Mouse (Mus musculus): ENCODE measurements at regions not wholly inside any gene's neighbourhood (a gene's known extent, or its start where the extent isn't known, plus 50 kb on each side); places are given as distances from the start of the nearest gene placed in this dataset.
"Not testable (repeated sequence)": the region's sequence is repeated elsewhere in the genome, so short reads cannot be mapped to it uniquely, and the experiment has no call there.

DNA sequence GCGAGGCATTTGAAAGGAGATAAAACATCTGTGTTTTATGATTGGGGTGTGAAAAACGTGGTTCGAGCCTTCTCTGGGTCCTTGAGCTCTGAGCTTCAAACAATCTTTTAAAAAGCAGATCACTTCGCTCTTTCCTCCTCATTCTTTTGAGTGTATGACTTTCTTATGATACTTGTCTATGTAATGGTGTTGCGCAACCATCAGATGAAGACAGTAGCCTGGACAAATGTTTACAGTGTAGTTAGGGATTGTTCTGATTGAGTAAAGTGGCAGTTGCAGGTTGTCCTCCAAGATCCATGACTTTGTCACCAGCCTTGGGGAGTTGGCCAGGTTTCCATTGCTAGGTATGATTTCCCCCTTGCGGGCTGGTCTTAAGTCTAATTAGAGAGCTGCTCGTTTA lies 116.1 kb upstream of the Pfn2 start:
- DNase-seq (ENCODE audit: low read depth), result no peak

DNA sequence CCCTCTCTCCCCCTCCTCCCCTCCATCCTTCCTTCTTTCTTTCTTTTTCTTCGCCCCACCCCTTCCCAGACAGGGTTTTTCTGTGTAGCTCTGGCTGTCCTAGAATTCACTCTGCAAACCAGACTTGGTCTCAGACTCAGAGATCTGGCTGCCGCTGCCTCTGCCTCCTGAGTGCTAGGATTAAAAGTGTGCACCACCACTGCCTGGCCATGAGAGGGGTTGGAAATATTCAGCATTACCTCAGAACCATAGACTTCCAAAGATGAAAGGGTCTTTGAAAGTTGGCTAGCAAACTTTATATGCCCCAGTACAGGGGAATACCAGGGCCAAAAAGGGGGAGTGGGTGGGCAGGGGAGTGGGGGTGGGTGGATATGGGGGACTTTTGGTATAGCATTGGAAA lies 122.7 kb upstream of the Pfn2 start:
- not testable (repeated sequence) for DNase-seq (ENCODE audit: low read depth)

DNA sequence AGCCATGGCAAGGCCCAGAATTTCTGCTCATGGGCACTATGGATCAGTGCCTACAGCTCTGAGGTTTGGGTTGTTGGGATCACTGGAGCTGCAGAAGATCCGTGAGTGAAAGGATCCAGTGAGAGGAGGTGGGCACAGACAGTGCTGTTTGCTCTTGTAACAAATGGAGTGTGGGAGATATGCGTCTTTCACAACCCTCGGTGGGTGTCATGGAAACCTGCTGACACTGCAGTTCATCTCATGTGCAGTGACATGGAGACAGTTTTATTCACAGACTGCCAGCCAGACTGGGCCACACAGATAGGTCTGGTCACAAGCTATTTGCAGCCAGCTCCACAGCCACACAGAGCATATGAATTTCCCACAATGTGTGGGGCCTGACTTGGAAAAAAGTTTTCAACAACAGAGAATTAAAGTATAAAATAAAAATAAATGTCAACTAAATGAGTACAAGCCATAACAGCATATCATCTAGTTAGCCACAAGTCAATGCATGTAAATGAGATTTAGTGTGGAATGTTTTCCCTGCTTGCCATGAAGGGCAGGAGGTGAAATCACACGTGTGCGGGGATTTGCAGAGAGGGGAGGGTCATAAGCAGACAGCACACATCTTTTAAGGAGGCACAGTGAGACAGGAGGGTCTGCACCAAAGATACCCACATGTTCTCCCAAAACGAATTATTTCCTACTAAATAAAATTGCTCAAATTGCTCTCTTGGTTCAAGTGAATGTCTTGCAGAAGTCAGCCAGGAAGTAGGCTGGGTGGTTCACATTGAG lies 124.8 kb upstream of the Pfn2 start:
- no peak for DNase-seq (ENCODE audit: low read depth)

DNA sequence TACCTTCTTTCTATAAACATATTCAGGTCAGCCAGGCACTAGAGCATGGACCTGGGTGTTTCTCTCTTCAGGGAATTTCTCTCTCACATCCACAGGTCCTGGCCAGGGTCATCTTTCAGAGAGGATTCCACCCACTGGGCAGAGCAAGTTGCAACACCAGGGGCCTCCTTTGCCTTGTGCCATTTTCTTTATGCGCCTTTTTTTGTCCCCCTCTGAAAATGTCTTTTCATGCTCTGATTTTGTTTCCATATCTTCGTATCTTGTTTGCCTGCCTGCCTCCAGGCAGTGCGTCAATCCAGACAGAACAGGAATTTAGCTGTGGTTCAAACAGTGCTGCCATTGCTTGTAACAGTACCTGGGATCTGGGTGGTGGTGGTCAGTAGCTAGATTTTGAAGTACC lies 125.7 kb upstream of the Pfn2 start:
- no peak for DNase-seq (ENCODE audit: low read depth)

DNA sequence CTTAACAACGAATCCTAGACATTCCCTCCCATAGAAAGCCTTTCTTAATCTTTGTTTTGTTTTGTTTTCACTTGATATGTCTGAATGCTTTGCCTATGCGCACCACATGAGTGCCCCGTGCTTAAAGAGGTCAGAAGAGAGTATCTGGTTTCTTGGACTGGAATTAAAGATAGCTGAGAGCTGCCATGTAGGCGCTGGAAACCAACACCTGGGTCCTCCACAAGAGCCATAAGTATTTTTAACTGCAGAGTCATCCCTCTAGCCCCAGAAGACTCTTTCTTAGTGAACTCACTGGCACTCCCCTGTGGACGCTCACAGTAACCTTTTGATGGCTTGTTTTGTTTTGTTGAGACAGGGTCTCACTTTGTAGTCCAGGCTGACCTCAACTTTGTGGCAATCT lies 127.5 kb upstream of the Pfn2 start:
- DNase-seq (ENCODE audit: low read depth), result no peak

DNA sequence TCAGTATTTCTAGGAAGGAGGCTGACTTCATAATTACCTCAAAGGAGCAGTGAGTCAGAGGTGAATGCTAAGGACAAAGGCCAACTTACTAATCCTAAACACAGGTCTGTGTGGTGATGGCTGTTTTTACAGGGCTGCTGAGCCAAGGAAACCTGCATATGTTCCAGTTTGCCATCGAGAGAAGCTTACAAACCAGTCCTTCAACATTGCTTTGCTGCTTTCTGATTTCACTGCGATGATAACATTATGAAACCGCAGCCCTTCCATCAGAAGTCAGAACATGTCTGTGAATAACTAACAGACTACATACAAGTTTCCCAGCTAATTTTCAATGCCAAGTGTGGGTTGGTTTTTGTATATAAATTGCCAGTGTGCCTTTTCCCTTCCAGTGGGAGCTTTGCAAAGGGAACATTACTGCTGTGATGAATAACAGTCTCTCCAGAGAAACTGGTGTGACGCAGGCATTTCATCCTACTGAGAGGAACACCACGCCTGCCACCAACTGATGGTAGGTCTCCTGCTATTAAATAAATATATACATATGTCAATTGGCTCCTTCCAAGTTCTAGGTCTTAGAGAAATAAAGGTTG lies 128.9 kb upstream of the Pfn2 start:
- DNase-seq (ENCODE audit: low read depth), result no peak

DNA sequence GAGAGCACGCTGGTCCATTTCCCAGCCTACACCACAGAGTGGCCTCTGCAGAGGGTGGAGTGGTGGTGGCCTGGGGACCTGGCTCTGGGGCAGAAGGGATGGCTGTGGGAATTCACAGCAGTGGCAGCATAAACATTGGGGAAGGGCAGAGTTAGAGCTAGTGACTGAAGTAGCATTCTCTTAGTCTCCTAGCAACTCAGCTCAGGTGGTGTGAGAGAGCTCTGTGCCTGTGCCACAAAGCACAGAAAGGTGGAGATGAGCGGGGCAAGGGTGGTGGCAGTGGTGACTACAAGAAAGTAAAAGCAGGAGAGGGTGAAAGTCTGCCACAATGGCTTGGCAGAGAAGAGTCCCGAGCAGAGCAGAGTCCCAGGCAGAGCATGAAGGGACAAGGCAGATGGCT lies 140.3 kb upstream of the Pfn2 start:
- no peak for DNase-seq (ENCODE audit: low read depth)

DNA sequence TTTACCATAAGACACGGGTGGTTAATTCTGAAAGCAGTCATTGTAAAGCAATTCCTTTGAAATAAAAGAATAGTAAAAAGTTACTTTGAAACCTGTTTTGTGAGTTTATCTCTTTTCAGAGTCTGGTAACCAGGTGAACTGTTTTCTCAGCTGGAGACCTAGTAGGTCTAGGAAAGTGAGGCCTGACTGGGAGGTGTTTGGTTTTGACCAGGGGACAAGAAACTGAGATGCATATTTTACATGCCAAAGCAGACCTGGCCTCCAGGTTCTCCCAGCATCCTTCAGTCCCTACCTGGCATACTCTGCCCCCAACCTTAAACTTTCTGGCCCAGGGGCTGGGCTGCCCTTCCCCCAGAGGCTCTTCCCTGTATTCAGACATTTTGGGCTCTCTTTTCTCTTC lies 142.9 kb upstream of the Pfn2 start:
- DNase-seq (ENCODE audit: low read depth), result no peak

DNA sequence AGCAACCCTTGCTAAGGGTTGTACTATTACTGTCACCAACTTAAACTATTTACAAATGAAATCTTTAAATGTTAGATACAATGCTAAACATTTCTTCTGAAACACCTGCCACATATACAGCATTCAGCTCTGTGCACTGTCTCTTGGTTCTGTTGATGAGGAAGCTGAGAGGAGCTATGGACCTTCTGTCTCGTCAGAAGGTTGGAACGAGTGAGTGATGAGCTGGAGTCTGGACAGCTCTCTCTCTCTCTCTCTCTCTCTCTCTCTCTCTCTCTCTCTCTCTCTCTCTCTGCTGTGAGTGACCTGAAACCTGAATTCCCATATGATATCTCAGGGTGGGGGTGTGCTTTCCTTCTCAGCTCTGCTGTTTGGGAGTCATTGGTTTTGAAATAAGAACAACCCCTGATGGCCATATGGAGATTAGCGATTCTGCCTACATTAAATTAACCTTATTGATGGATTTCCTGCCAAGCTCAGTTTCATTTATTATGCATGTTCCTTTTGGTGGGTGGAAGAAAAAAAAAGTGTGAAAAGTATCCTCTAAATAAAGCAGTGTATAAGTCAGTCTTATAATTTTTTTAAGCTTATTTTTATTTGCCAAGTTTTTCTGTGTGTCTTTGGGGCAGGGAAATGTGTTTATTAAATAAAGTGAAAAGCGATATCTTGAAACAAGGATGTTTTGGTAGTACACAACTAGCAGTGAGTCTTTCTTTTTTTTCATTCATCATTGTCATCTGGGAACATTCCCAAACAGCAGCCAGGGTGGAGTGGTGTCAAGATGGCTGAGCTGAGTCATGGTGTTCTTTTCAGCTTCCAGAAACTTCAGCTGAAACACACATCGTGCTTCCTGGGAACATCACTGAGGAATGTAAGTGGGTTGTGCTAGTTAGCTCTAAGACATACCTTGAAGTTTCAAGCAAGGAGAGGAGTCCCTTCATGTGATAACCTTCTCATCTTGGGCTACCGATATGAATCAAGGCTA lies 150.5 kb upstream of the Pfn2 start:
- DNase-seq (ENCODE audit: low read depth), result no peak

DNA sequence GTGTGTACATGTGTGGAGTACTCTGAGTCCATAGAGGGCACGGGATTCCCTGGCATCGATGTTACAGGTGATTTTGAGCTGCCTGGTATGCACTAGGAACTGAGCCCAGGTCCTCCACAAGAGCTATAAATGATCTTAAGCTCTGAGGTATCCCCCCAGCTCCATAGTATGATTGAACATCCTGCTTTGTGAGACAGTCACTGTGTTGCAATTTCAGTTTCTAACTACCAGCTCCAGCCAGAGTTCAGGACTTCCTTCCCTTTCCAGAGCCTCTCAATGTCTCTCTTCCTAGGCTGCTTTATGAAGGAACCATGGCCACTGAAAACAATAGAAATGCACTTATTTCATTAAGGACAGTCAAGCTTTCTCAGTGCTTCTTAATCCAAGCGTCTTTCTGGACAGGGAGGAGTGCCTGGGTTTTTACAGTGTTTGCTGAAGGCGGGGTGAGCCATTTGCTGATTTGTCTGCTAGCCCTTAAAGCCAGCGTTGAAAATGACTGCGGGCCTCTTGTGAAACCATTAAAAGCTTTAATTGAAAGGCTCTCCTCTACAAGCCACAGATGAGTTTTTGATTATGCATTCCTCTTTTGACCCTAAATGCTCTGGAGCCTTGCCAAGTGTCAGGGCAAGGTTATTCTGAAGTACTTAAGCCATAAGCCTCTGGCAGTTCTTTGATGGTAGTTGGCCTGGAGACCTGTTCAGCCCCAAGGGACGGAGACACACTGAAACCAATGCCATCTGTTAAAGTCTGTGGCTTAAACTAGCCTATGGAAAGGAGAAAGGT lies 155.1 kb upstream of the Pfn2 start:
- no peak for DNase-seq (ENCODE audit: low read depth)

DNA sequence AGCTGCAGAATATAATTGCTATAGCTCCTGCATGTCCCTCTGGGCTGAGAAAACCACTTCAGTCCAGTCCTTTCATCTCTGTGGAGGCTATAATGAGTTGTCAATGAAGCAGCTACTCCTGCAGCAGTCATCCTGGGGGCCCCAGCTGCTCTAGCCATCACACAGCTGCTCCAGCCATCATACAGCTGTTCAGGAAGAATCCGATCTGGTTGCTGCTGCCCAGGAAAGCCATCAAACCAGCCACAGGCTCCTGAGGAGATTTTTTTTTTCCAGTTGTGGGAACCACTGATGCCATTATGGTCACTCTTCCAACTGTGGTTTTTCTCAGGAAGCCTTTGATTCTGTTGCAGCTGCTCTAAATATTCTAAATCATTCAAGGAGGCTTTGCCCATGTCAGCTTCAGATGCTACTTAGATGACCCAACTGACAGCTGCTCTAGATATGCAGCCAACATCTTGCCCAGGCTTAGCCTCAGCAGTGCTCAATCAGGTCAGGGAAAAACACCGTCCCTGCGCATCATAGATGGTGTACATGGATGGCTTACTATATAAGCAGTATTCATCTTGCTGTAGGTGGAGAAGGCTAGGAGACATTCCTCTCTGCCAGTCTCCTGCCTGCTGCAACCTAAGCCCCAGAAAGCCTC lies 177.0 kb upstream of the Pfn2 start:
- DNase-seq (ENCODE audit: low read depth), result no peak

DNA sequence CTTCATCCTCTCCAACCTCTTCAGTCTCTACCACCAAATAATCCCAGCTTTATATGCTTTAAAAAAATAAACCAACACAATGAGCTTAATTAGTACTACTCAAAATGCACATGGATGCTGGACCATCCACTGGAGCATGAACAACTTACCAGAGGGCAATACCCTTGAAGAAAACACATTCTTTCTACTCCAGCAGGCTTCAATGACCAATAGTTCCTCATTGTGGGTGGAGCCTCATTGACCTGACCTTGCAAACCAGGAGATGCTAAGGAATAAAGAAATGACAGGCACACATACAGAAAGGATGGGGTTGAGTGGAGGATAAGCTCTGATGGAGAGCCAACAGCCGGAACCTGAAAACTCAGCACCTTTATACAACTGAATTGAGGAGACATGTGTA lies 201.7 kb upstream of the Pfn2 start:
- no peak for DNase-seq (ENCODE audit: low read depth)

DNA sequence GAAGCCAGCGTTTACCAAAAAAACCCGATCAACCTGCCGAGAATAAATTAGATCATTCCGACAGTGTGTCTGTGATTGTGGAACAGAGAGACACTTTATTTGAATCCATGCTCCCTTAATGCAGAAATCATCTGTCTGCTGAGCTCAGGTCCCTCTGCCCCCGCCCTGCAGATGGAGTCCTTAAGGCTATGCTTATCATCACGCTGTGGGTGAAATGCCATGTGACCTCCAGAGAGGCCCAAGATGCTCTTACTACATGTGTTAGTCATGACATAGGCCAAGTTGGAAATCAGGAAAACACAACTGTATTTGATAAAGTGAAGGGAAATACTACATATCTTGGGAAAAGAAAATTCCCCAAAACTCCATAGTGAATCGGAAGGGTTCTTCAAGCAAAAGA lies 206.8 kb upstream of the Pfn2 start:
- no peak for DNase-seq (ENCODE audit: low read depth)

DNA sequence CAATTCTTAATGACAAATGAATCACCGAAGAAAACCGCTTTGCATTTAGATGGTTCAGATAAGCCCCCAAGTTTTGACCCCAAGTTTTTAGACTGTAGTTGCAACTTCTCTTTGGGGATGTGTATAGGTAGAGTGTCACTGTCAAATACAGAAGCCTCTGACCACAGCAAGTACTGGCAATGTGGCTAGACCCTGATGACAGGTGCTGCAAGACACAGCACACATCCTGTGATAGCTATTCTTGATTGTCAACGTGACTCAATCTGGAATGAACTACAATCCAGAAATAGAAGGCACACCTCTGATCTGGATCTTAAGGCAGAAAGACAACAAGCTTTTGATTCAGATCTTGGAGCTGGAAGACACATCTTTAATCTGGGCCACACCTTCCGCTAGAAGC lies 207.3 kb upstream of the Pfn2 start:
- DNase-seq (ENCODE audit: low read depth), result no peak

DNA sequence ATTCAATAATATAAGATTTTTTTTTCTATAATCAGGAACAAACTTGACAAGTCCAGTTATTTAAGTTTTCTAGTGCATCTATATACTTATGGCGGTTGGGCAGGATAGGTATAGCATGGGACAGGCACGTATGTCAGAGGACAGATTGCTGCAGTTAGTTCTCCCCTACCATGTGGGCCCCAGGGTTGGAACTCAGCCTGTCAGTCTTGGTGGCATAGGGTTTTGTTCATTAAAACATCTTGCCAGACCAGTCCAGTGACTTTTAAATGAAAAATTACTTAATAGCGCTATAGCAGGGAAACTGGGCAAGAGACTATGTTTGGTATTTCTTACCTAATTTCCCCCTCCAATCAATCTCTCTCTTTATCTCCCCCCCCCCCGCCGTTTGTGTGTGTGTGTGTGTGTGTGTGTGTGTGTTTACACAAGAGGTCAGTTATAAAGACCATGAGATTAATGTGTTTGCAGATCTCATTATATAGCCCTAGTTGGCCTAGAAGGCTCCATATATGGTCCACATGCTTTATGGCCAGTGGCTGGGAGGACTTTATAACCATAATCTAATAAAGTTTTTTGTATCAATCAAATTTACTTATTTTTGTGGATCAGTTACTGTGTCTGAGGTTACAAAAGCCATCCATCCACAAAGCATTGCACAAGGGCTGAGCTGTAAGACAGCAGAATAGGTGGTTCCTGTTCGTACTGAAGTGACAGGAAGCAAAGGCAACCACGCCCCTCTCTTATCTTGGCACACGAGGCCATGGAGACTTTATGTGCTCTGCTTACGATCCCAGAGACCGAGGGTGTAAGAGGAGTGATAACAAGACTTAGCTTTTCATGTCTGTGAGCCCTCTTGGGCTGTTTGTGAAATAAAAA lies 208.5 kb upstream of the Pfn2 start:
- no peak for DNase-seq (ENCODE audit: low read depth)

DNA sequence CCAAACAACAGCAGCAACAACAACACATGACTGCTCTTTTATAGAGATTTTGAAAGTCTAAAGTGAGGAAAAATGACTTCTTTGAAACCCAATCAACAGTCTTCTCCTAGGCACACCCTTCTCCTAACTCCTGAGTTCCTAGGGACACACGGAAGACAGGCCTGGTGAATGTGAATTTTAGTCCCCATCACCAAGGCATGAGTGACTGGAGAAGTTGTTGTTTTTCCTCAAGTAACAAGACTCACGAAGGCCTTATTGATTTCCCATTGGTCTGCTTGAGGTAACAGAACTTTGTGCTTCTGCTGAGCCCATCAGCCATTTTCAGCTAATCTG lies 209.2 kb upstream of the Pfn2 start:
- no peak for DNase-seq (ENCODE audit: low read depth)

DNA sequence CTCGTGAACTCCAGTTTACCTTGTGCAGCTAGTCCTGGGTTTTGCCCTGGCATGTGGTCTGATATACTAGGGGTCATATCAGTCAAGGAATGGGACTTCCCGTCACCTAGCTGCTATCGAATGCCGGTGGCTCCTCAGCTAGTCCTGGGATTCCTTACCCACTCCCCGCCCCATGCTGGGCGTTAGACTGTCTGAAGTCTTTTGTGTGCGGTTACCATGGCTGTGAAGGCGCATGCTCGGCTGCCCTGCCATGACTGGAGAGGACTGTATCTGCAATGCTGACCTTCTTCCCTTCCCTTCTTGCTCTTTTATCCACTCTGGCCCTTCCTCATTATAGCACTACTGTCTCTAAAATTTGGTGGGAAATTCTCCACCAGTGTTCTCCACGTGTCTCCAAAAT lies 210.3 kb upstream of the Pfn2 start:
- no peak for DNase-seq (ENCODE audit: low read depth)

DNA sequence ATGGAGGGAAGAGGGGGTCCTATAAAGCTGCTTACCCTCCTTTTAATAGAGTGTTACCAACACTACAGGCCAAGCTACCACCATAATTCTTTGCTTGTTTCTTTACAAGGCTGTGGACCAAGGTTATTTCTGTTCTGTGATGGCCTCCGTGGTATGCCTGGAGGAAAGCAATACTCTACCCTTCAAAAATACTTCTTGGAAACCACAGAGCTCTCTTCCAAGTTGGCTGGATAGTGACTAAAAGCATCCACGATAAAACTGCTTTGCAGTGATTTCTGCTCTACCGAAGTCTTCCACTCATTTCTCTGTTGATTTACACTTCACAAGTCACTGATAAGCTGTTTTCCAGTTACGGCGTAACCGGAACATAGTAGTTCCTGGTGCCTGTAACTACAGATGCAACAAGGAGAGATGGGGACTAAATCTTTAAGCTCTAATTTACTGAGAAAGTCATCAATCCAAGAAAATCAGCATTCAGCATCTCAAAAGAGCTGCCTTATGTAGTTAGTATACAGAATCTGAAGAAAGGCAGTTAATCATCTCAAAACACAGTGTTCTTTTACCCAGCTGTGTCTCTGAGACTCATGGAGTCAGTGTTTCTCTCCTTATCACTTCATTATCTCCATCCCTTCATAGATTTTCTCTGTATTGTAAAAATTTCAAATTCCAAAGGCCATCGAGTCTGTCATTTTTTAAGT lies 216.1 kb upstream of the Pfn2 start:
- DNase-seq (ENCODE audit: low read depth), result no peak

DNA sequence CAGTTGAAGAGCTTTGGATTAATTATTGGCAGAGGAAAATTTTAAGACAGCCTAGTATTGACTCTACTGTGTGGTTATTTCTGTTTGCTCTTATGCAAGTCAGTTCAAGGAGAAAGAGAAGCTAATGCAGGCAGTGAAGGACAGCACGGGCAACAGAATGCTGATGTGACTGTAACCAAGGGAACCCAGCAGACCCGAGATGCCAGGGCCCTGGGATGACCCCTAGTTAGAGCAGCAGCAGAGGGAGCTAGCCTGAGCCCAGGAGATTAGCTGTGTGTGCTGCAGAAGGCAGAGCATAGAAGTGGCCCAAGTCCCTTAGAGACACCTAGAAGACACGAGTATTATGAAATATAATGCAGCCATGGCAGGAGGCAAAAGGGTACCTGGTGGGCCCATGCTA lies 223.7 kb upstream of the Pfn2 start:
- DNase-seq (ENCODE audit: low read depth), result no peak

DNA sequence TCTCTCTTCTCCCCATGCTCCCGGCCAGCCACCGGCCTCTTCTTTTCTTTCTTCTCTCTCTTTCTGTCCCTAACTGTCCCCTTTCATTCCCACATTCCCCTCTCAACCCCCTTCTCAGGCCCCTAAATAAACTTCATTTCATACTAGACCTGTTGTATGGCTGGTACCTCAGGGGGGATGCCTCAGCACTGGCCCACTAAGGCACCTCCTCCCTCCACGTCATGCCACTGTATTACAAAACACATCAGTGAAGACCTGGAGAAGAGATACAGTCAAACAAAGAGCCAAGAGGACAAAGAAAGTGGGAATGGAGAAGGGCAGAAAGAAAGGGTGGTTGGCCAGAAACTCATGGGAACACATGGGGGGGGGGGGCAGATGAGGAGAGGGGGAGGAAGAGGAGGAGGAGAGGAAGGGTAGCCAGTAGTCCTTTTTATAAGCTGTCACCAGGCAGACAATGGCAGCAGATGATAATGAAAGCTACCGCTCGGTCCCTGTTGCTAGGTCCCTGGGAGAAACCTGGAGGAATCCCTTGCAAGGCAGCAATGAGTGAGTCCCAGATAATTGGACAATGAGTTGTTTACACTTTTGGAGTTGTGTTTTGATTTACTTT lies 224.5 kb upstream of the Pfn2 start:
- no peak for DNase-seq (ENCODE audit: low read depth)
